Mouse (Mus musculus): ENCODE results near the gene Ap5z1.

- no peak for TF ChIP-seq CTCF (IDR thresholded peaks at IDR 0.05; ENCODE audit: insufficient read depth, low read depth, low read length)
- TF ChIP-seq POLR2A (IDR thresholded peaks at IDR 0.05; ENCODE audit: insufficient read depth, low read depth, low read length) = no peak
Observed at GRCm38 (mm10) chr5:142421886-142422285, 41.9 kb upstream of the Ap5z1 start.
